ENCODE assay signal across 14 mouse cellular contexts in genomic region chr8:91117537-91117936, GRCm38 (mm10). TPM values are rescaled to one million over a fixed set of nuclear protein-coding genes. Genes with fewer than 3 reads are reported as not detected.
DNase-seq lines count a peak whose midpoint lies in the region; ATAC-seq and TF ChIP-seq lines count a peak whose summit lies in the region.
"Had no signal": no experiment of that assay in that cellular context is flagged by ENCODE, and none has a peak within 500 bp of the region (broad histone marks: within the 10 kb centered on the region; RNA-seq: fewer than 3 reads in every experiment).

No protein-coding gene starts in this region.

- peak; percentile 45 for TF ChIP-seq CTCF in intestine, postnatal 0 days (IDR thresholded peaks at IDR 0.05; ENCODE audit: low read depth)
- peak; percentile 54 for TF ChIP-seq CTCF in Patski (IDR thresholded peaks at IDR 0.05)

- no peak overlapping the region for H3K4me2 ChIP-seq in intestine, postnatal 0 days (replicated peaks; ENCODE audit: low read depth)
- H3K4me2 ChIP-seq in intestine, embryonic 16.5 days (ENCODE audit: low read depth, low read length), result no peak overlapping the region
- H3K4me2 ChIP-seq: limb, embryonic 12.5 days; midbrain, embryonic 11.5 days had no signal

- no peaks in the 10 kb centered on the region for H3K4me1 ChIP-seq in intestine, postnatal 0 days (replicated peaks; ENCODE audit: control insufficient read depth, insufficient read depth, low read length)
- no peaks in the 10 kb centered on the region for H3K4me1 ChIP-seq in intestine, embryonic 16.5 days (ENCODE audit: control insufficient read depth, insufficient read depth, low read length)
- H3K4me1 ChIP-seq: limb, embryonic 12.5 days had no signal

- DNase-seq in retina, embryonic 14.5 days (ENCODE audit: low spot score), result peak; percentile 33
- DNase-seq in retina, postnatal 1 day, result no peak
- DNase-seq in Patski (ENCODE audit: low read depth, low spot score), result no peak
- DNase-seq in thymus, postnatal 14 days, result peak; percentile 32
- no peak for DNase-seq in heart, postnatal 25 days (ENCODE audit: low spot score)
- no peak for DNase-seq in gastrocnemius, postnatal 25 days
- DNase-seq: cerebellum, adult 11-12 months; kidney, adult 18-20 months; lung, postnatal 10 days had no signal

- CTCF ChIA-PET in Patski (lab: Charles Lee), result interaction anchor here (0.7 to 3.1 kb wide), 21 partner anchors 9 to 105 kb away, joined by 3 to 18 read pairs (median 8); partner anchors contain the start of gene Rbl2

- 84% methylated on average over 4 of the region's 4 CpGs for whole genome bisulfite sequencing in intestine, postnatal 0 days
- WGBS in intestine, embryonic 16.5 days, result 91% methylated on average over 4 of the region's 4 CpGs

- no peak for ATAC-seq in intestine, postnatal 0 days
- no peak for ATAC-seq in intestine, embryonic 16.5 days
- no peak for ATAC-seq in Patski
- ATAC-seq: activated CD4-positive, CD25-positive, alpha-beta regulatory T cell, adult 4 months had no signal

- POLR2A ChIA-PET in Patski (lab: Charles Lee), result interaction anchor here (1.1 to 1.7 kb wide), 3 partner anchors 11 to 31 kb away, joined by 3 to 6 read pairs (median 4); no protein-coding TSS in a partner anchor

- intact Hi-C loops in heart, postnatal 25 days (cut with DNase I), result no loop called here

- H3K4me3 ChIP-seq in intestine, postnatal 0 days (ENCODE audit: low read depth, low read length), result no peak overlapping the region
- no peak overlapping the region for H3K4me3 ChIP-seq in intestine, embryonic 16.5 days (ENCODE audit: low read length)
- H3K4me3 ChIP-seq: limb, embryonic 12.5 days had no signal

- no peak overlapping the region for H3K27ac ChIP-seq in intestine, postnatal 0 days (ENCODE audit: low read depth, low read length)
- H3K27ac ChIP-seq in intestine, embryonic 16.5 days (ENCODE audit: low read length), result no peak overlapping the region
- H3K27ac ChIP-seq: limb, embryonic 12.5 days had no signal

- H3K36me3 ChIP-seq in intestine, postnatal 0 days (ENCODE audit: control insufficient read depth, insufficient read depth), result peaks cover 62% of the 10 kb centered on the region
- peaks cover 13% of the 10 kb centered on the region for H3K36me3 ChIP-seq in intestine, embryonic 16.5 days (ENCODE audit: control insufficient read depth, insufficient read depth, low read length)

- H3K27me3 ChIP-seq in intestine, postnatal 0 days (replicated peaks; ENCODE audit: control insufficient read depth, insufficient read depth, low read length), result no peaks in the 10 kb centered on the region
- H3K27me3 ChIP-seq in intestine, embryonic 16.5 days (replicated peaks; ENCODE audit: control insufficient read depth, insufficient read depth, low read length), result no peaks in the 10 kb centered on the region
- no peaks in the 10 kb centered on the region for H3K27me3 ChIP-seq in Patski
- H3K27me3 ChIP-seq: limb, embryonic 12.5 days had no signal

- no peaks in the 10 kb centered on the region for H3K9me3 ChIP-seq in intestine, postnatal 0 days (ENCODE audit: control insufficient read depth)
- H3K9me3 ChIP-seq in intestine, embryonic 16.5 days (ENCODE audit: control insufficient read depth, low read length), result no peaks in the 10 kb centered on the region
- H3K9me3 ChIP-seq: limb, embryonic 12.5 days had no signal

- in situ Hi-C loops in Patski (cut with MboI; ENCODE audit: low pct_unique_long_range_greater_than_20kb), result no loop called here

- H3K9ac ChIP-seq in intestine, postnatal 0 days (ENCODE audit: low read depth, low read length), result no peak overlapping the region
- H3K9ac ChIP-seq in intestine, embryonic 16.5 days (ENCODE audit: low read depth, low read length), result no peak overlapping the region
- H3K9ac ChIP-seq: limb, embryonic 12.5 days had no signal

RNA-seq across cellular contexts. Expression of gene Rbl2, which starts 47.7 kb away (rescaled TPM):
- 6.5 and 7.3 TPM in 2 replicates for polyA plus RNA-seq in intestine, postnatal 0 days (2015; fragmentation: Nextera tagmentation; extraction: Ambion mirVana)
- 11.7 and 13.0 TPM in 2 replicates for polyA plus RNA-seq in intestine, embryonic 16.5 days (2015; fragmentation: Nextera tagmentation; extraction: Ambion mirVana)
- 52.7 TPM for polyA plus RNA-seq in Patski (2021)
- 10 to 100 TPM; 27.2 to 31.4 TPM for total RNA-seq in heart, postnatal 25 days (2021)
- total RNA-seq in gastrocnemius, postnatal 25 days (2021), result 10 to 100 TPM; 27.0 to 31.6 TPM

Comparison
In these comparisons a context has a peak if more than half of its experiments do, and no peak if none do; other contexts are left out.
1. DNase-seq: peak in retina, embryonic 14.5 days (single experiment) and thymus, postnatal 14 days (single experiment); none in retina, postnatal 1 day (single experiment), Patski (single experiment), heart, postnatal 25 days (single experiment) and gastrocnemius, postnatal 25 days (single experiment).